Mouse (Mus musculus) subcutaneous adipose tissue, adult 2 months (tissue): ENCODE data around the gene Olfr1013. TPM values are rescaled to one million over a fixed set of nuclear protein-coding genes. Genes with fewer than 3 reads are reported as not detected.

Experiments
- polyA plus RNA-seq: library from polyadenylated mRNA; depleted of rRNA; stranded (reverse); fragments of >200 nt; gene quantifications from 2 replicates; pipeline ENCODE4 v1.2.3, GENCODE M21; 2012; ENCODE audit warnings: low replicate concordance; rRNA removed

Olfr1013 gene
- polyA plus RNA-seq = not detected in 2 replicates

DNA sequence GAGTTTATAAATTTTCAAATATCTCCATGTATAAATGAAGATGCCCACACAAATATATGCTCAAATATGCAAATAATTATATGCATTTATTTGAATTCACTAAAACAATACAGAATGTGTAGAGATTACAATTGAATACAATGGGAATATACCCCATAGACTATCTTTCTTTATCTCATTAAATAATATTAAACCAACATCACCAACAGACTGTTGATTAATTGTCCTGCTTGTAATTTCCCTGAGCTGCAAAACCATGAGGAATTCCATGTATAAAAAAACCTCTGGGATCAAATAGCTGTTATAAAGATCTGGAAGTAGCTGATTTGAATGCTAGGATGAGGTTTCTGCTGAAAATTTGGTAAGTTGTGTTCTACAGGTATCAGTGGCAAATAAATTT is at the start of gene Olfr1013:
Gene Olfr1013 (plus strand): TSS at position 301 of the 400 bp plus-strand sequence.

DNA sequence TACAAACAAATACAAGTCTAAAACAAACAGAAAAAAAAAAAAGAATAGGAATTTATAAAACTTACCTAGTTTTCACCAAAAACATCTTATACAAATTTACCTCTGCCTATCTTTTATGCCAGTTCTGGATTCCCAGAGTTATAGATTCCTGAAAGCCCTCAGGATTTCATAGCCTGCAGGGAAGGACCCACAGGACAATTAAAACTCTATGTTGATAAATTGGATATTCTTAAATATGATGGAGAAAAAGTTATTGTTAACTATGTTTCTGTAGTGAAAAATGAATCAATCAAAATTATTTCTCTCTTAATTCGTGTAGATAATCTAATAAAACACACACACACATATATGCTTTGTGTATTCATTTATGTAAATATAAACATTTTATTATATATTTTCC is 4.2 kb upstream of the Olfr1013 start, which contains the start of gene Olfr1012:
Gene Olfr1012 (minus strand): TSS at position 101 of the 400 bp plus-strand sequence.

DNA sequence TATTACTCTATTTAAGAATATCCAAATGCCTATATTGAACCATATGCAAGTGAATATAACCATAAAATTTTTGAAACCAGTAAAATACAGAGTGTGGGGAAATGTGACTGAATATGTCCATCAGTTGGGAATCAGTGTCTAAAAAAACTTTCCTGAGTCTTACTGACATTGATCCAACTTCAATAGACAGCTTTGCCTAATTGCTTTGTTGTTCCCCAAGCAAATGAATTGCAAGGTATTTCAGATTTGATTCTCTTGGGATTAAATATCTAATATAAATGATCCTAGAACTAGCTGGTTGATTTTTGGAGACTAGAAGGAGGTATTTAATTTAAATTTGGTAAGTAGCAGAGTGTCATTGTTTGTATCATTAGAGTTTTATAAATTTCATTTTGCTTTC is 5.5 kb downstream of the Olfr1013 start, which contains the start of gene Olfr1014:
Gene Olfr1014 (plus strand): TSS at position 301 of the 400 bp plus-strand sequence.

DNA sequence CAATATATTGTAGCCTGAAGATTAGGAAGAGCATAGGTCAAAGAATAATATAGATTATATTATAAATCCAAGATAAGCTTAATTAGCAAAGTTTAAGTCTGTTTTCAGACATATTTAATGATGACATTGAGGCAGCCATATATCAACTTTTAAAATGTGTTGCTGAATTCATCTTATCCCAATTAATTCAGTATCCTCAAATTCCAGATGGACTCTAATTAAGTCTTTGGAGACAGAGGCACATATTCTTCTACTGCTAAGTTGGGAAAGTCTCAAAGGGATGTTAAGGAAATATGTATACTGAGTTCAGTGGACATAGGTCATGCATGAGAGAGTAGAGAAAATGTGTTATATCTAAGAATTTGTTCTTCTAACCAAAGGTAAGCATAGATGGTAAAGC is 14.8 kb downstream of the Olfr1013 start, which contains the start of gene Olfr1015:
Gene Olfr1015 (plus strand): TSS at position 301 of the 400 bp plus-strand sequence.

DNA sequence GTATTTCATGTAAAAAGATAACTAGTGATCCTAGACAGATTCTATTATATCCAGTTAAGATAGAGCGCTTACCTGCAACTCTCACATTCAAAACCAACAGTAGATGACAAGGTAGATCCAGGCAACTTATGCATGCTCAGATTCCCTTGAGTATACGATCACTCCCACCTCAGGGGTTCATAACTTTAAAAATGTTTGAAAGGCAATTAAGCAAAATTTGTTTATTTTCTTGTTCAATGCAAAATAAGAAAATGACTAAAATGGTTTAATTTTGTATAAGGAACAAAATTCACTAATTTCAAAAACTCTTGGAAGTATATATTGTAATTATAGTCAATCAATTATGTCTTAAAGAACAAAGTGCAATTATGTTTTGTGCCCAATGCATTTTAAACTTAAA is 35.5 kb downstream of the Olfr1013 start, which contains the start of gene Olfr1016:
Gene Olfr1016 (minus strand): TSS at position 101 of the 400 bp plus-strand sequence.

DNA sequence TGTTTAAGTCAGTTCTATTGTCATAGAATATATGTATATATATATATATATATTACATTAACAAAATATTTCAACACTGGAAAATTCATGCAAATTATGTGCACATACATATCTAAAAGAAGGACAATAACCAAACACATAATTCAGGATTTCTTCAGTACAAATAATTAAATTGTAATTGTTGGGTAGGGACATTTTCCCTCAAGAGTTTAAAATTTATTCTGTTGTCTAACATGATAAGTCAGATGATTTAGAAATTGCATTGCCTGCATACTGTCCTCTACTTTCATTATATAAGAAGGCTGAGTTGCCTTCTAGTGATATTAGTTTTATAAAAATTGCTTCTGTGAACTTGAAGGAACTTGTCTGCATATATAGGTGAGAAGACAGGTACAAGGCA is 51.3 kb downstream of the Olfr1013 start, which contains the start of gene Olfr1018:
Gene Olfr1018 (plus strand): TSS at position 301 of the 400 bp plus-strand sequence.

Other genes with a start within 250 kb of the Olfr1013 start
- 18.3 TPM in 1 of 2 replicates, not detected in the other for gene 4833423E24Rik, start 248.1 kb upstream of the Olfr1013 start, polyA plus RNA-seq
- not detected in 2 replicates for gene Olfr996, start 187.9 kb upstream of the Olfr1013 start, polyA plus RNA-seq
- not detected in 2 replicates for gene Olfr998, start 178.2 kb upstream of the Olfr1013 start, polyA plus RNA-seq
- not detected in 2 replicates for gene Olfr1000, start 155.2 kb upstream of the Olfr1013 start, polyA plus RNA-seq
- gene Olfr1002, start 116.4 kb upstream of the Olfr1013 start, polyA plus RNA-seq = not detected in 2 replicates
- not detected in 2 replicates for gene Olfr154, start 102.6 kb upstream of the Olfr1013 start, polyA plus RNA-seq
- not detected in 2 replicates for gene Olfr1006, start 88.3 kb upstream of the Olfr1013 start, polyA plus RNA-seq
- not detected in 2 replicates for gene Olfr1008, start 77.7 kb upstream of the Olfr1013 start, polyA plus RNA-seq
- gene Olfr1009, start 51.7 kb upstream of the Olfr1013 start, polyA plus RNA-seq = not detected in 2 replicates
- gene Olfr1012, start 4.3 kb upstream of the Olfr1013 start, polyA plus RNA-seq = not detected in 2 replicates
- not detected in 2 replicates for gene Olfr1014, start 5.6 kb downstream of the Olfr1013 start, polyA plus RNA-seq
- not detected in 2 replicates for gene Olfr1015, start 14.9 kb downstream of the Olfr1013 start, polyA plus RNA-seq
- gene Olfr1016, start 35.4 kb downstream of the Olfr1013 start, polyA plus RNA-seq = not detected in 2 replicates
- not detected in 2 replicates for gene Olfr1018, start 51.4 kb downstream of the Olfr1013 start, polyA plus RNA-seq
- gene Olfr1019, start 78.4 kb downstream of the Olfr1013 start, polyA plus RNA-seq = not detected in 2 replicates
- not detected in 2 replicates for gene Olfr1020, start 79.9 kb downstream of the Olfr1013 start, polyA plus RNA-seq
- gene Olfr1022, start 101.5 kb downstream of the Olfr1013 start, polyA plus RNA-seq = not detected in 2 replicates
- not detected in 2 replicates for gene Olfr1023, start 118.5 kb downstream of the Olfr1013 start, polyA plus RNA-seq
- not detected in 2 replicates for gene Olfr1024, start 138.0 kb downstream of the Olfr1013 start, polyA plus RNA-seq
- not detected in 2 replicates for gene Olfr1025-ps1, start 148.1 kb downstream of the Olfr1013 start, polyA plus RNA-seq
- not detected in 2 replicates for gene Olfr1026, start 154.5 kb downstream of the Olfr1013 start, polyA plus RNA-seq
- gene Olfr1028, start 183.3 kb downstream of the Olfr1013 start, polyA plus RNA-seq = not detected in 2 replicates
- not detected in 2 replicates for gene Olfr1029, start 206.8 kb downstream of the Olfr1013 start, polyA plus RNA-seq
- gene Olfr1030, start 212.2 kb downstream of the Olfr1013 start, polyA plus RNA-seq = not detected in 2 replicates
- gene Olfr1031, start 223.2 kb downstream of the Olfr1013 start, polyA plus RNA-seq = not detected in 2 replicates
- gene Olfr1032, start 238.4 kb downstream of the Olfr1013 start, polyA plus RNA-seq = not detected in 2 replicates